Comparison of ENCODE assay signal across 22 mouse cellular contexts in genomic region chr12:79932905-79933304, GRCm38 (mm10).
DNase-seq lines count a peak whose midpoint lies in the region; ATAC-seq and TF ChIP-seq lines count a peak whose summit lies in the region.
"Had no signal": no experiment of that assay in that cellular context is flagged by ENCODE, and none has a peak within 500 bp of the region (broad histone marks: within the 10 kb centered on the region; RNA-seq: fewer than 3 reads in every experiment).

No protein-coding gene starts in this region.

- no peak overlapping the region for H3K9ac ChIP-seq in lung, embryonic 14.5 days
- no peak overlapping the region for H3K9ac ChIP-seq in lung, postnatal 0 days (replicated peaks; ENCODE audit: low read depth)
- H3K9ac ChIP-seq: forebrain, embryonic 13.5 days; hindbrain, embryonic 12.5 days had no signal

- no peak overlapping the region for H3K4me2 ChIP-seq in lung, embryonic 14.5 days
- H3K4me2 ChIP-seq in lung, postnatal 0 days (replicated peaks; ENCODE audit: low read depth, low read length) = no peak overlapping the region
- H3K4me2 ChIP-seq: forebrain, embryonic 13.5 days; hindbrain, embryonic 12.5 days had no signal

- no peak overlapping the region for H3K4me3 ChIP-seq in lung, embryonic 14.5 days (ENCODE audit: low read depth, low read length)
- H3K4me3 ChIP-seq in lung, postnatal 0 days (ENCODE audit: low read depth, low read length) = no peak overlapping the region
- H3K4me3 ChIP-seq: forebrain, embryonic 10.5 days; forebrain, embryonic 13.5 days; hindbrain, embryonic 12.5 days had no signal

- peak overlapping the region; percentile 81 for H3K27ac ChIP-seq in lung, embryonic 14.5 days (ENCODE audit: low read depth)
- H3K27ac ChIP-seq in lung, postnatal 0 days (ENCODE audit: low read length) = 0 out of 2 replicates have a peak overlapping the region, but pooled peaks have one; percentile 0
- H3K27ac ChIP-seq: forebrain, embryonic 13.5 days; hindbrain, embryonic 12.5 days had no signal

- no peaks in the 10 kb centered on the region for H3K36me3 ChIP-seq in lung, embryonic 14.5 days (ENCODE audit: insufficient read depth)
- H3K36me3 ChIP-seq in lung, postnatal 0 days (ENCODE audit: insufficient read depth, low read length) = no peaks in the 10 kb centered on the region
- H3K36me3 ChIP-seq: forebrain, embryonic 10.5 days; G1E; hindbrain, embryonic 12.5 days had no signal

- no peak for DNase-seq in frontal cortex, postnatal 10 days (ENCODE audit: low spot score in 2 of 2)
- no peak for DNase-seq in lung, embryonic 14.5 days
- DNase-seq in lung, adult 18-20 months = no peak
- DNase-seq in lung, postnatal 0 days (ENCODE audit: low spot score) = no peak
- DNase-seq in lung, postnatal 14 days = no peak
- DNase-seq in telencephalon, adult 2 months (ENCODE audit: low read depth, low spot score) = peak; percentile 28
- DNase-seq: adrenal gland, postnatal 25 days; B cell, adult 2 months; cerebellum, adult 18-20 months; cerebellum, adult 9-10 months; cerebellum, postnatal 14 days; gastrocnemius, postnatal 25 days; heart, adult 18-20 months had no signal

- ATAC-seq in frontal cortex, adult (ENCODE audit: low TSS enrichment) = peak; percentile 60
- no peak for ATAC-seq in lung, embryonic 14.5 days (ENCODE audit: insufficient read depth)
- ATAC-seq in lung, postnatal 0 days = no peak
- ATAC-seq: forebrain, embryonic 13.5 days; forebrain, embryonic 16.5 days; hindbrain, embryonic 16.5 days; Patski had no signal

- H3K4me1 ChIP-seq in lung, embryonic 14.5 days (ENCODE audit: insufficient read depth) = peaks cover 48% of the 10 kb centered on the region
- H3K4me1 ChIP-seq in lung, postnatal 0 days (ENCODE audit: insufficient read depth, low read depth, low read length) = peaks cover 22% of the 10 kb centered on the region

- H3K27me3 ChIP-seq in lung, embryonic 14.5 days (ENCODE audit: insufficient read depth, low read length) = no peaks in the 10 kb centered on the region
- H3K27me3 ChIP-seq in lung, postnatal 0 days (replicated peaks; ENCODE audit: insufficient read depth, low read length) = no peaks in the 10 kb centered on the region
- H3K27me3 ChIP-seq: CH12.LX; forebrain, embryonic 13.5 days; hindbrain, embryonic 12.5 days; Patski had no signal

- no peaks in the 10 kb centered on the region for H3K9me3 ChIP-seq in lung, embryonic 14.5 days (ENCODE audit: low read depth, low read length)
- no peaks in the 10 kb centered on the region for H3K9me3 ChIP-seq in lung, postnatal 0 days (ENCODE audit: low read length)
- H3K9me3 ChIP-seq: forebrain, embryonic 10.5 days; forebrain, embryonic 13.5 days; G1E; hindbrain, embryonic 12.5 days had no signal

- no peak for TF ChIP-seq CTCF in lung, embryonic 14.5 days (IDR thresholded peaks at IDR 0.05; ENCODE audit: low read depth)
- TF ChIP-seq CTCF in lung, postnatal 0 days (IDR thresholded peaks at IDR 0.05) = no peak

- 57% methylated on average over 7 of the region's 7 CpGs for WGBS in lung, embryonic 14.5 days
- 58% methylated on average over 7 of the region's 7 CpGs for WGBS in lung, postnatal 0 days

- no peak for TF ChIP-seq EP300 in lung, postnatal 0 days (IDR thresholded peaks at IDR 0.05)
